Mouse (Mus musculus) CD4-positive helper T cell, adult 2 months (primary cell): ENCODE results near the gene Cd83.

Experiments
- DNase-seq: peaks from one replicate; pipeline ENCODE4 v3.0.0-alpha.2; 2012; ENCODE audit warnings: low read depth, missing footprints, low spot score

Cd83 gene

GRCm38 (mm10) chr13:43806371-43807271 lies 22.0 kb downstream of the Cd83 start:
- no peak for DNase-seq

- DNase-seq = no peak
These were observed 22.7 kb downstream of the Cd83 start for GRCm38 (mm10) chr13:43807272-43807675.

DNA sequence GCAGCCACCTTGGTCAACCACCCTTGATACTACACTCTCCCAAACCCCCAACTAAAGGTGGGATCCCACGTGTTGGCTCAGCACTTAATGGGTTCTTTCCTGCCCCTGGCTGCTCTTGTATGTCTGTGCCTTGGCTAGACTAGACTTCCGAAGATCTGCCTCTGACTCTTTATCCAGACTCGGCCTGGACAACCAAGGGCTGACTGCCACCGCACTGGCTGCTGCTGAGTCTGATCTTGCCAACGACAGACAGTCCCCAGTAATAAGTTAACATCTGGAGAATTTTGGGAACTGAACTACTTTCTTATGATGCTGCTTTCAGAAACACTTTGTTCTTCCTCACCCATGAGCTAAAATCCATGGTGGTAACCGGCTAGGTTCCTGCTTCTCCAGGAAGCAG lies 26.0 kb downstream of the Cd83 start:
- no peak for DNase-seq

DNA sequence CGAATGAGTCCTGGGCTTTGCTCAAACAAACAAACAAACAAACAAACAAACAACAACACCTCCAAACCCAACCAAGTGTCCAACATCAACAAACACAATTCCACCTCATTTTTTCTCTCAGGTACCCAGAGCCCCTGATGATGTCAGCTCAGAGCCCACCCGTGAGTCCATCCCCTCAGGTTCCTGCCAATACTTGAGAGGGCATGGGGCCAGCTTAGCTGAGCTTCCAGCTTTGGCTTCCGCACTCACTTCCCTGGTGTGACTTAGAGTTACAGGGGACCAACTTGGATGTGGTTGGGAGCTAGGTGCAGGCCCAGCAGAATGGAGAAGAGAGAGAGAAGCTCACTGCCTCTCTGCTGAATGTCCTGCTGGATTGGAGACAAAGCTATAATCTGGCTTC lies 27.3 kb downstream of the Cd83 start:
- no peak for DNase-seq

DNA sequence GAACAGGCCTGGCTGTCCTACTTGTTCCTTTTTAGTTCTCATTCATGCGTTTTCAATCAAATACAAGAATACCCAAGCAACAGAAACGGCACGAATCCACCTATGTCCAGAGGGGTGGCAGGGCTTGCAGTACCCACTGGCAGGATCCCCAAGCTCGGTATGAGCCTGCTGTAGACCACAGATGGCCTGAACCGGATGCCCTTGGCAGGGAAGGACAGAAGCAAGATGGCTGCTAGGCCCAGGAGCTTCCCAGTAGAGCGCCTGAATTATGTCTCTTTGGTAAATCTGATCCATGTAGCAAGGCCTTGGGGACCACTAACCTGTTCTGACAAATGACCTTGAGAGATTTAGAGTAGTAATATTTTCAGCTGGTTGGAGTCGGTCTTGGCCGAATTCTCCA lies 28.9 kb downstream of the Cd83 start:
- DNase-seq = no peak

DNA sequence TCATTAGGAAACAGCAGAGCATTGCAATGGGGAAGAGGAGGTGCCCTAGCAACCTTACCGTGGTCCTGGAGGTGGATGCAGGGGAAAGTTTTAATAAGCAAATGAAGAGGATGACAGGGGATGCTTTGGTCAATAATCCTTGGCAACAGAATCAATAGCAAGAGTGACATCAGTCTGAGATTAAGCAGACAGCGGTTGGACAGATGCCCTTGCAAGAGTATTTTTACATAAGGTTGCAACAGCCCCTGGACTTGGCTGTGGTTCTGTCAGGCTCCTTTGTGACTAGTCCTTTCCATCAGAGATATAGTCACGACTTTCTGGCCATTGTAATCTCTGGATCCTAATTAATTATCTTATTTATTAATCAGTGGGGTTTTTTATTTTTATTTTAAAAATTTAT lies 32.9 kb downstream of the Cd83 start:
- no peak for DNase-seq

GRCm38 (mm10) chr13:43818307-43819019 lies 33.9 kb downstream of the Cd83 start:
- no peak for DNase-seq

DNA sequence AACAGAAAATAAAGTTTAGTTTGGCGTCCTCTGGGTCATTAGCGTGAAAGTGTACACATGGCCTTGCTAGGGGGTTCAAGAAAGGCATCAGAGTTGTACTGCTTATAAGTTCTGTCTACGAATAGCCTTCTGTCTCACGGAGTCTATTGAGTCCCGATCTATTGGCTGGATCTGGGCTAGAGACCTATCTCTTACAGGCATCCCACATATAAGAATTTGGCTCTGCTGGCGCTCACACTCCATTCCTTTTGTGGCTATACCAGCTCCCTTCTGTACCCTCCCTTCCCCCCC lies 34.4 kb downstream of the Cd83 start:
- no peak for DNase-seq

- no peak for DNase-seq
These were observed 35.5 kb downstream of the Cd83 start for GRCm38 (mm10) chr13:43820071-43820470.

GRCm38 (mm10) chr13:43822306-43822705 lies 37.7 kb downstream of the Cd83 start:
- no peak for DNase-seq

DNA sequence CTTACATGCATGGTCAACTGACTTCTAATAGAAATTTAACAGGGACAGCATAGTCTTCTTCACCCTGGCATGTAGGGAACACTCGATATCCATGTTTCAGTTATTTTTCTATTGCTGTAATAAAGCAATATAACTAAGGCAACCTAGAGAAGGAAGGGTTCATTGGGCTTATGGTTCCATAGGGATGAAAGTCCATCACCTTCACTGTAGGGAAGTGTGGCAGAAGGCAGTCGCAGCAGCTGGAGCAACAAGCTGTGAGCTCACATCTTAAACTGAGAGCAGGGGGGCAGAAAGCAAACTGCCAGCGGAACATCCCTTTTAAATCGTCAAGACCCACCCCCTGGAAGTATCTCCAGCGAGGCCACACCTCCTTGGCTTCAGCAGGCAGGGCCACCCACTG lies 44.1 kb downstream of the Cd83 start:
- no peak for DNase-seq

- DNase-seq = no peak
These were observed 46.5 kb downstream of the Cd83 start for GRCm38 (mm10) chr13:43830892-43831673.

- peak; percentile 13 for DNase-seq
These were observed 48.2 kb downstream of the Cd83 start for GRCm38 (mm10) chr13:43832731-43833130.

DNA sequence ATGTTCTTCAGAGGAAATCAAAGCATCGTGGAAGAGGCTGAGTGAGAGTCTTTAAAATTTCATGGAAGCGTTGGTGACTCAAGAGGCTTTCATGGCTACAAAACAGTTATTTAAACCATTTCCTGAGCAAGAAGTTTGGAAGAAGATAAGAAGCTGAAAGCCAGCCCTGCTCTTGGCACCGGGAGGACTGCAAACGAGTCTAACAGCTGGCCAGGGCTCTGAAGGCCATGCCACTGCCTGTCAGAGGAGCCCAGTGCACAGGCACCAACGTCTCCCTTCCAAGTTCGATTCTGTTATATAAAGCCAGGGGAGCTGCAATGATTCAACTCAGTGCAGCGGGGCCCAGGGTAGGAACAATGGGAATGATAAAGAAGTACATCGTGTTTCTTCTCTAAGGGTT lies 51.8 kb downstream of the Cd83 start:
- DNase-seq = no peak

- no peak for DNase-seq
These were observed 53.2 kb downstream of the Cd83 start for GRCm38 (mm10) chr13:43837812-43838211.

- no peak for DNase-seq
These were observed 60.6 kb downstream of the Cd83 start for GRCm38 (mm10) chr13:43845151-43845550.

- no peak for DNase-seq
These were observed 62.6 kb downstream of the Cd83 start for GRCm38 (mm10) chr13:43847186-43847585.

- no peak for DNase-seq
These were observed 65.2 kb downstream of the Cd83 start for GRCm38 (mm10) chr13:43849816-43850215.

DNA sequence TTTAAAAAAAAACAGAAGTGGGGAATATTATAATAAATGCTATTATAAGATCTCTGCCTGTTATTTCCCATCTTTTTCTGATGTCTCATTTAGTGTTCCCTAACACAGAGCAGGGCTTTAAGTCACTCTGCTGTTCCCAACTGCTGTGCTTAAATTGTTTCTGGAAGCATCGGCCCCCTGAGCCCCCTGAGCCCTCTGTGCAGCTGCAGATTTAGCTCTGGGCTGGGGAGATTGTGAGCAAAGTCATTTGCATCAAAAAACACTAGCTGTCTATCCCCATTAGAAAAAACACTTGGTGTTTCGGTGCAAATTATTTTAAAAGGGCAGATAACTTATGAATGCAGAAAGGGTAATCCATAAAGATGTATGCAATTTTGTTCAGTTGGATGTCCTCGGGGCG lies 66.5 kb downstream of the Cd83 start:
- no peak for DNase-seq
